ENCODE assay signal across 1 mouse cellular context in genomic region chr14:8007923-8008322, GRCm38 (mm10).
TF ChIP-seq lines count a peak whose summit lies in the region.

No protein-coding gene starts in this region.

TF ChIP-seq in CH12.LX, 34 proteins besides CTCF, POLR2A, EP300 and RAD21 (continued from another document):
- no peak for TF ChIP-seq UBTF (IDR thresholded peaks at IDR 0.05; ENCODE audit: low read depth, low read length)
- 0 out of 2 replicates have a peak, but pooled peaks have one; percentile 1 for TF ChIP-seq KAT2A (IDR thresholded peaks at IDR 0.05; ENCODE audit: insufficient replicate concordance, low read length)
